Mouse (Mus musculus) E14TG2a.4 (cell line): ENCODE data around the gene Ms4a2.

Experiments used
- CTCF ChIP-seq: conservative IDR thresholded peaks from 2 replicates; pipeline ENCODE4 v1.5.1; 2014; ENCODE audit warnings: low read length
- POU5F1 ChIP-seq: IDR thresholded peaks from 2 replicates; pipeline ENCODE4 v1.6.1; 2014; ENCODE audit warnings: low read length, borderline replicate concordance

DNA sequence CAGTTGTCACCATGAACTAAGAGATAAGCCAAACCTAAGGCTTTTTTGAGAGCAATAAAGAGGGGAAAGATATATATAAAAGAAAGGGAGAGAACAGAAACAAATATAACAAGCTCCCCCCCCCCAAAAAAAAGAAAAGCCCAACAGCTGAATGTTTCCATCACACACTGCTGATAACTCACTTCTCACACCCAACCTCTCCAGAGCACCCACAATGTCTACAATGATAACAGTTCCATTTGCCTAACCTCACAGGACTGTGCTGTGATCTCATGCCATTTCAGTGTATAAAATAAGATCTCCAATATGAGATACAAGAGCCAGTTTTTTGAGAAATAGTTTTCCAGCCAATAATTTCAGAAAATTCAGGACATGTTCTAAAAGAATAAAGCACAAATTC, 5.5 kb downstream of the Ms4a2 start:
- no peak for TF ChIP-seq CTCF
- TF ChIP-seq POU5F1, result no peak
